Mouse (Mus musculus): ENCODE results near the gene St8sia1. TPM values are rescaled to one million over a fixed set of nuclear protein-coding genes. Genes with fewer than 3 reads are reported as not detected.

Gene St8sia1
- polyA plus RNA-seq, 1 experiment from 2014 or later: 2.3 TPM

DNA sequence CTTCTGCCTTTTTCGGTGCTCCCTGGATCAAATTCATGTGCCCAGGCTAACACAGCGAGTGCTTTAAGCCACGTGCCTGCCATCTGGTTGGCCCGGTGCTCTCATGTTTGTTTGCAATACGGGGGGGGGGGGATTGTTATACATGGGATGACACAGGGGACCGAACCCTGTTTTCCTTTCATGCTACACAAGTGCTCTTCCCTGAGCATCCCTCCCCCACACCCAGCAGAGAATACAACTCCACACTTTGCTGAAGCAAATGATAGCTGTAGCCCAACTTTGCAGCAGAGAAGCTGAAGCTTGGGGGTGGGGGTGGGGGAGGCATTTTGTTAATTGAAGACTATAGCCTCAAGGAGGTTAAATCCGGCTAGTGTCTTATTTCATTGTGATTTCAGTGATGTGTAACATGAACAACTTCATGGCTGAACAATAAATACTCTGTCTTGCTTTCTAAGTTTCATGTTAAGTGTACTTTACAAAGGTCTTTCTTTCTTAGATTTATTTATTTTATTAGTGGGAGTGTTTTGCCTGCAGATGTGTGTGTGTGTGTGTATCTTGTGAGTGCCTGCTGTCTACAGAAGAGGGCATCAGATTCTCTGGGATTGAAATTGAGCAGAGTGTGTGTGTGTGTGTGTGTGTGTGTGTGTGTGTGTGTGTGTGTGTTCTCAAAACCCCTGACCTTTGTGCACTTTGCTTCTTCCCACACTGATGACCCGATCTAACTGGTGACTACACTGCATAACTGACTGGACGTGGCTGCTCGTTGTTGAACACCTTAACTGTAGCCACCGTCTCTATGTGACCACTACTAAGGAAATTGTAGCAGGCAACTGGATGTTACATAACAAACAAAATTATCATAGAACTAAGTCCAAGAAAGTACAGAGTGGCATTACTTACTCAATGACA is 161.4 kb downstream of the St8sia1 start:
- Histone ChIP-seq H3K9ac (ENCODE audit: low read depth, low read length) (no peak overlapping the region), H3K4me2 (ENCODE audit: low read length) (no peak overlapping the region), H3K27me3 (ENCODE audit: insufficient read depth, low read length) (no peaks in the 10 kb centered on the region), H3K4me3 (replicated peaks; ENCODE audit: low read depth, low read length) (no peak overlapping the region), H3K4me1 (replicated peaks; ENCODE audit: insufficient read depth, low read length) (0 out of 2 replicates have a peak, but pooled peaks cover 3% of the 10 kb centered on the region), H3K9me3 (replicated peaks; ENCODE audit: low read length) (no peaks in the 10 kb centered on the region), H3K27ac (no peak overlapping the region), H3K36me3 (ENCODE audit: insufficient read depth, low read length) (no peaks in the 10 kb centered on the region)
- 25% methylated on average over 11 of the region's 11 CpGs for WGBS
- TF ChIP-seq CTCF (IDR thresholded peaks at IDR 0.05; ENCODE audit: low read depth): no peak
- DNase-seq (ENCODE audit: low spot score): peak; percentile 77
- ATAC-seq (replicated peaks; ENCODE audit: low FRiP score, low read depth): peak; percentile 78

DNA sequence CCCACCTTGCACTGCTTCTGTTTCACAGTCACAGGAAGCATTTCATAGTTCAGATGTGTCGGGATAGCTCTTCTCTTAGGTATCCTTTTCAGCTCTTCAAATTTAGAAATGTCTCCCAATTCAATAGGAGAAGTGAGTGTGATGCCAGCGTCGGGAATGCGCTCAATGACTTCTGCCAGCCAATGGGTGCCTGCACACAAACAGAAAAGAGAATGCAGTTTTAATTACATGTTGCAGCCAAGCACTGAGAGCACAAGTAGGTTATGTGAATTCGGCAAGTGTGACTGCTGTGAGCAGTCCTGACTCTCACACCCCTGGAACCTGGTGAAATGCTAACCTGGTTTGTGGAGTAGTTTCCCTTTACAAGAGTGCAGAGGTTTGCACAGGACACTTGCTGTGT is 162.6 kb downstream of the St8sia1 start:
- Histone ChIP-seq H3K9me3 (replicated peaks; ENCODE audit: low read length) (no peaks in the 10 kb centered on the region), H3K4me2 (ENCODE audit: low read length) (no peak overlapping the region), H3K36me3 (ENCODE audit: insufficient read depth, low read length) (no peaks in the 10 kb centered on the region), H3K4me1 (replicated peaks; ENCODE audit: insufficient read depth, low read length) (0 out of 2 replicates have a peak, but pooled peaks cover 3% of the 10 kb centered on the region), H3K9ac (ENCODE audit: low read depth, low read length) (no peak overlapping the region), H3K4me3 (replicated peaks; ENCODE audit: low read depth, low read length) (no peak overlapping the region), H3K27ac (no peak overlapping the region), H3K27me3 (ENCODE audit: insufficient read depth, low read length) (no peaks in the 10 kb centered on the region)
- no peak for DNase-seq (ENCODE audit: low spot score)
- TF ChIP-seq CTCF (IDR thresholded peaks at IDR 0.05; ENCODE audit: low read depth): no peak
- no peak for ATAC-seq (replicated peaks; ENCODE audit: low FRiP score, low read depth)
- 65% methylated on average over 5 of the region's 5 CpGs for WGBS

DNA sequence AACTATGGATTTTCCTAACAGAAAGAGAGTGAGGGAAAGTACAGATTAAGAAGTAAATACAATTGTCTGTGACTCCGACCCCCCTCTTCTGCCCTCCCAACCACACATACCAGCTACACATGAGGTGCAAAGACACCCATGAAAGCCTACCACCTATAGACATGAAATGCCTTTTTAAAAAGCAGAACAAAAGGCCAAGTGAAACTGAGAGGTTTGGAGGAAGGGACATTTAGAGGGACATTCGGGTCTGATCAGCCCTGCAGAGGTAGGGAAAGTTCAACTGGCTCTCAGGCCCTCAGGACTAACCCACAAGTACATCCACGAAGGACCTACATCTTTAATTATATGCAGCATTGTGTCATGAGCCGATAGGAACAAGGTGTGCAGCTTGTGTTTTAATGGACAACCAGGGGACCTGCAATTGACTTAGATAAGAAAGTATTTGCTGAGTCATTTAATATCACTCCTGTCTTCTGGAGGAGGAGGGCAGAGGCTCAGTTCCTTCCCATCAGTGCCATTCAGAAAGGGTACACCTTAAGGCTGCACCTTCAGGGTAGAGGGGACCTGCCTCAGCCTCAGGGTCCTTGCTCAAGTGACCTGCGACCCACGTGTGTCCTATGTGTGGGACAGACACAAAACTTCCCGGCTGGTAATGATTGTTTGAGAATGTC is 164.4 kb downstream of the St8sia1 start:
- TF ChIP-seq CTCF (IDR thresholded peaks at IDR 0.05; ENCODE audit: low read depth): no peak
- H3K27me3 ChIP-seq (ENCODE audit: insufficient read depth, low read length): no peaks in the 10 kb centered on the region
- DNase-seq (ENCODE audit: low spot score): no peak
- no peak for ATAC-seq (replicated peaks; ENCODE audit: low FRiP score, low read depth)
- H3K27ac ChIP-seq: no peak overlapping the region
- 0 out of 2 replicates have a peak, but pooled peaks cover 3% of the 10 kb centered on the region for H3K4me1 ChIP-seq (replicated peaks; ENCODE audit: insufficient read depth, low read length)
- H3K4me3 ChIP-seq (replicated peaks; ENCODE audit: low read depth, low read length): no peak overlapping the region
- H3K4me2 ChIP-seq (ENCODE audit: low read length): no peak overlapping the region
- 68% methylated on average over 7 of the region's 7 CpGs for WGBS
- H3K9me3 ChIP-seq (replicated peaks; ENCODE audit: low read length): no peaks in the 10 kb centered on the region
- H3K9ac ChIP-seq (ENCODE audit: low read depth, low read length): no peak overlapping the region
- no peaks in the 10 kb centered on the region for H3K36me3 ChIP-seq (ENCODE audit: insufficient read depth, low read length)

DNA sequence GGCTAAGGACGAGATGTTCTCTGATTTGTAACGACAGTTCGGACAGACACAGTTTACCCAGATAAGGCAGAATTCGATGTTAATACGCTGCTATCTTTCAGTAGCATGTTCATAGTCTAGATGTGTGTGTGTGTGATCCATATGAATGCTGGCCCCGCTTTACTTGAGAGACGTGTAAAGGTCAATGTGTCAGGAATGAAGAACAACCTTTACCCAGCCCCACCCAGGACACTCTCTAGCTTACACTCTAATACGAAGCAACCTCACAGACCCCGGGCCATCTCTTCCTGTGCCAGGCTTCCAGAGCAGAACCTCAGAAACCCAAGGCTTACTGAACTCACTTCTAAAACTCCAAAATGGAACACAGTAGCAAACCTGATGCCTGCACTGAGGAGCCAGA is 165.4 kb downstream of the St8sia1 start:
- Histone ChIP-seq H3K36me3 (ENCODE audit: insufficient read depth, low read length) (no peaks in the 10 kb centered on the region), H3K27ac (no peak overlapping the region), H3K9me3 (replicated peaks; ENCODE audit: low read length) (no peaks in the 10 kb centered on the region), H3K4me2 (ENCODE audit: low read length) (no peak overlapping the region), H3K9ac (ENCODE audit: low read depth, low read length) (no peak overlapping the region), H3K4me1 (replicated peaks; ENCODE audit: insufficient read depth, low read length) (0 out of 2 replicates have a peak, but pooled peaks cover 3% of the 10 kb centered on the region), H3K4me3 (replicated peaks; ENCODE audit: low read depth, low read length) (no peak overlapping the region), H3K27me3 (ENCODE audit: insufficient read depth, low read length) (no peaks in the 10 kb centered on the region)
- no peak for ATAC-seq (replicated peaks; ENCODE audit: low FRiP score, low read depth)
- 86% methylated on average over 9 of the region's 9 CpGs for WGBS
- TF ChIP-seq CTCF (IDR thresholded peaks at IDR 0.05; ENCODE audit: low read depth): no peak
- DNase-seq (ENCODE audit: low spot score): no peak

DNA sequence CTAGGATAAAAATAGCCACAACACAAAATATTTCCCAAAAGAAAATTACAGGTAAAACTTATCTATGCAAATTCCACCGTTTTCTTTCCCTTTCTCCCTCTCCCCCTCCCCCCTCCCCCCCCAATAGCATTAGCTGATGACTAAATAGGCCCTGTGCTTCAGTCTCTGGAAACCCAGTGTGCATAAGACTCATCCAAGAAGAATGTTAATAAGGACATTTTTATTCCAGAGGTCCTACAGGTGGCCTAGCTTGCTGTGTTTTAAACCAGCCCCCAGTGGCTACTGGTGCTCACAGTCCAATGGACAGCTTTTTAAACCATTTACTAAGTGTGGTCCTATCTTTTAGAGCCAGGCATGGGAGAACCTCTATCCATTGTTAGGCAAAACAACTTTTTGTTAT is 166.3 kb downstream of the St8sia1 start:
- no peak for ATAC-seq (replicated peaks; ENCODE audit: low FRiP score, low read depth)
- Histone ChIP-seq H3K36me3 (ENCODE audit: insufficient read depth, low read length) (no peaks in the 10 kb centered on the region), H3K27ac (no peak overlapping the region), H3K27me3 (ENCODE audit: insufficient read depth, low read length) (no peaks in the 10 kb centered on the region), H3K9me3 (replicated peaks; ENCODE audit: low read length) (no peaks in the 10 kb centered on the region), H3K9ac (ENCODE audit: low read depth, low read length) (no peak overlapping the region), H3K4me2 (ENCODE audit: low read length) (no peak overlapping the region), H3K4me3 (replicated peaks; ENCODE audit: low read depth, low read length) (no peak overlapping the region), H3K4me1 (replicated peaks; ENCODE audit: insufficient read depth, low read length) (0 out of 2 replicates have a peak, but pooled peaks cover 3% of the 10 kb centered on the region)
- no peak for DNase-seq (ENCODE audit: low spot score)
- WGBS: 82% methylated on average over 1 of the region's 1 CpGs
- no peak for TF ChIP-seq CTCF (IDR thresholded peaks at IDR 0.05; ENCODE audit: low read depth)

DNA sequence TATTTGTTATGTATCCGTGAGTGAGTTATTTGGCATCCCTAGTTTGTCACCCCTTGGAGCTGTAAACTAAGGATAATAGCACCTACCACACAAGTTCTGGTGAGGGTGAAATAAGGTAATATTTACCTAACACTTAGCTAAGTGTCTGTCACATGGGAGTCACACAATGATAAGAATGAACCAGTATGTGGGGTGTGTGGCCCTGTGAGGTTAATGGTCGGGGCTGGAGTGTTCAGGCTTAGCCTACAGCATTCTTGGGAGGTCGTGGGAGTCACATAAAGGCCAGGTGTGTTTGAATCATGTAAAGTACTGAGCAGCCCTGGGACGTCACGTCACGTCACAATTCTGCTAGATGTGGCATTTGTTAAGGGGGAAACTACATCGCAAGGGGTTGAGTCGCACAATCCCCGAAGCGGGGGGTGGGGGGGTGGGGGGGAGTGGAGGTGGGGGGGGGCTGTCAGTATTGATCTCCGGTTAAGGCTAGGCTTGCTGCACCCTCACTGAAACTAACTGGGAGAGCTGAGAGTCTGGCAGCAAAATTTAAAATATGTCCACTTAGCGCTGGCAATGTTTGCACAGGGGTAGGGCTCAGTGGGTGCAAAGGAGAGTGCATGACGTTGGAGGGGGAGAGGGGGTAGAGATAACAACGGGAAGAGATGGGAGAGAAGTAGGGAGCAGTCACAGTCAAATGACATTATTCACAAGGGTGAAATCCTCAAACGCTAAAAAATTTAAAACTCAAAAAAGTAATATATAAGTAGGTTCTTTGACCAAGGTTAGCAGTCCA is 168.4 kb downstream of the St8sia1 start:
- no peaks in the 10 kb centered on the region for H3K27me3 ChIP-seq (ENCODE audit: insufficient read depth, low read length)
- H3K27ac ChIP-seq: no peak overlapping the region
- no peak overlapping the region for H3K4me2 ChIP-seq (ENCODE audit: low read length)
- TF ChIP-seq CTCF (IDR thresholded peaks at IDR 0.05; ENCODE audit: low read depth): no peak
- H3K4me3 ChIP-seq (replicated peaks; ENCODE audit: low read depth, low read length): no peak overlapping the region
- no peak overlapping the region for H3K9ac ChIP-seq (ENCODE audit: low read depth, low read length)
- no peaks in the 10 kb centered on the region for H3K36me3 ChIP-seq (ENCODE audit: insufficient read depth, low read length)
- ATAC-seq (replicated peaks; ENCODE audit: low FRiP score, low read depth) (no peak), DNase-seq (ENCODE audit: low spot score) (no peak)
- 73% methylated on average over 15 of the region's 15 CpGs for WGBS
- H3K9me3 ChIP-seq (replicated peaks; ENCODE audit: low read length): no peaks in the 10 kb centered on the region
- H3K4me1 ChIP-seq (replicated peaks; ENCODE audit: insufficient read depth, low read length): no peaks in the 10 kb centered on the region

All from kidney, postnatal 0 days (tissue).